Mouse (Mus musculus) embryonic facial prominence, embryonic 10.5 days (tissue): ENCODE data around the gene Bcar3. TPM values are rescaled to one million over a fixed set of nuclear protein-coding genes. Genes with fewer than 3 reads are reported as not detected.

Experiments
- DNase-seq: peaks from one replicate; pipeline ENCODE4 v3.0.0-alpha.2; 2017; ENCODE audit warnings: low spot score
- H3K27ac ChIP-seq: fragments of 300-500 bp; sonication (generic); replicated peaks from 2 replicates; pipeline ENCODE4 v1.5.1; 2016; ENCODE audit warnings: mild to moderate bottlenecking
- H3K27me3 ChIP-seq: fragments of 300-500 bp; sonication (generic); replicated peaks from 2 replicates; pipeline ENCODE4 v1.6.1; 2016; ENCODE audit warnings: low read depth, mild to moderate bottlenecking; ENCODE audit not compliant: poor library complexity, severe bottlenecking
- H3K36me3 ChIP-seq: fragments of 300-500 bp; sonication (generic); replicated peaks from 2 replicates; pipeline ENCODE4 v1.6.1; 2016; ENCODE audit warnings: mild to moderate bottlenecking, moderate library complexity
- H3K4me1 ChIP-seq: fragments of 300-500 bp; sonication (generic); 2 replicates; pipeline ENCODE4 v1.6.1; 2016
- H3K4me3 ChIP-seq: fragments of 300-500 bp; sonication (generic); 2 replicates; pipeline ENCODE4 v1.5.1; 2016; ENCODE audit warnings: mild to moderate bottlenecking, moderate library complexity
- H3K9me3 ChIP-seq: fragments of 300-500 bp; sonication (generic); 2 replicates; pipeline ENCODE4 v1.6.1; 2016; ENCODE audit warnings: mild to moderate bottlenecking
- WGBS: fragments of 180-500 bp; shearing (Covaris S2); methylation state at CpG from one replicate; pipeline ENCODE4 v1.1.7; 2016; 5-methylcytosine and 5-hydroxymethylcytosine counted together
- polyA plus RNA-seq: library from polyadenylated mRNA; unstranded; fragments of >200 nt; fragmentation: Nextera tagmentation; extraction: Ambion mirVana; gene quantifications from 2 replicates; pipeline ENCODE4 v1.2.1, GENCODE M21; 2016

The Bcar3 gene
- polyA plus RNA-seq, 1 experiment from 2014 or later: 10.1 TPM

DNA sequence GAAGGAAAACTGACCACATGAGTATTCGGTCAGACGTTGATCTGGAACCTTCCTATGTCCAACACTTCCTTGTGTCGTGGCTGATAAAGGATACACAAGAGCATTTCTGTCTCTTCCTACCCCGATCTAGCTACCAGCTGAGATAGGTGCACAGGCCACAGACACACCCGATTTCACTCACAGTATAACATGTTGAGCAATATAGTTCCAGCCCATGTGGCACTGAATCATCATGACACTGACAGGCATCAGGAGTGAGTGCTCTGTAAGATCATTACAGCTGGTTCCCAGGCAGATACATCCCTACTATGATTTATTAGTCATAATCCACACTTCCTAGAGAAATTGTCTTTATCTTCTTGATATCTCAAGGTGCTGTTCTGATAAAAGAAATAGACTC, 54.7 kb downstream of the Bcar3 start:
- Histone ChIP-seq H3K27me3 (no peaks in the 10 kb centered on the region), H3K36me3 (no peaks in the 10 kb centered on the region), H3K4me1 (no peaks in the 10 kb centered on the region), H3K27ac (no peak overlapping the region), H3K4me3 (no peak overlapping the region), H3K9me3 (no peaks in the 10 kb centered on the region)
- WGBS: 90% methylated on average over 5 of the region's 5 CpGs
- DNase-seq: no peak

DNA sequence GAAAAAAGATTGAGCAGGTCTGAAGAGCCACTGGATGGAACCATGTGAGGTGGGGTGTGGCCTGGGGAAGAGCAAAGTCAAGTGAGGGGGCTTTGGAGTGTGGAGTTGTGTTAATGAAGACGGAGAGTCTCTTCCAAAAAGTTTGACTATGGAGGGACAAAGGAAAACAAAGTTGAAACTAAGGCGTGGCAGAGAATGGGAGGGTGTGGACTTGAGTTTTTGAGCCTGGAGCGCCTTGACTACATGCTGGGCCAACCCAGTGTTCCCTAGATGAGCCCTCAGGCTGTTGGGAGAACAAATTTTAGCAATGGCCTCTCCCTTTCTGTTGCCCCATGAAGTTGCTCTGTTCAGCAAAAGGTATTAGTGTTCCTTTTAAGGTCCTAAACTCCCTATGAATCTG, 58.9 kb downstream of the Bcar3 start:
- 85% methylated on average over 3 of the region's 3 CpGs for WGBS
- no peak for DNase-seq
- H3K4me3 ChIP-seq: no peak overlapping the region
- no peaks in the 10 kb centered on the region for H3K9me3 ChIP-seq
- no peak overlapping the region for H3K27ac ChIP-seq
- no peaks in the 10 kb centered on the region; the same call in 1 of the 2 replicates for H3K27me3 ChIP-seq
- H3K36me3 ChIP-seq: no peaks in the 10 kb centered on the region
- no peaks in the 10 kb centered on the region for H3K4me1 ChIP-seq

DNA sequence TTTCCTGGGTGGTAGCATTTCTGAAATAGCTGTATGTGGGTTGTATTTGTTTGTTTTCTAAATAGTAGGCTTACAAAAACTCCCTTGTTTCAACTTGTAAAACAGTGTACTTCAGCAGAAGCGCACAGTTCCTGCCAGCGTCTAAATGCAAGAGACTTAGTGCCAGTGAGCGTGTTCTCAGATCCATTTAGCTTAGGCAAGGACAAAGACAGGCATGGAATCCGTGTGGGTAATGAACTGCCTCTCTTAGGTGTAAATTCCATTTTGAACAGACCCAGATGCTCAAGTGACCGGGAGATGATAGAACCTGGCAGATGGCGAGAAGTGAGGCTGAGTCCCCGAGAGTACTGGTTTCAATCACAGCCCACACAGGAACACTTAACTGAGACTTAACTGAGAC, 65.5 kb downstream of the Bcar3 start:
- no peaks in the 10 kb centered on the region for H3K9me3 ChIP-seq
- H3K36me3 ChIP-seq: no peaks in the 10 kb centered on the region
- DNase-seq: no peak
- H3K27me3 ChIP-seq: no peaks in the 10 kb centered on the region; the same call in none of the 2 replicates
- H3K4me1 ChIP-seq: peaks cover 34% of the 10 kb centered on the region
- H3K27ac ChIP-seq: no peak overlapping the region
- WGBS: 64% methylated on average over 7 of the region's 7 CpGs
- no peak overlapping the region for H3K4me3 ChIP-seq

DNA sequence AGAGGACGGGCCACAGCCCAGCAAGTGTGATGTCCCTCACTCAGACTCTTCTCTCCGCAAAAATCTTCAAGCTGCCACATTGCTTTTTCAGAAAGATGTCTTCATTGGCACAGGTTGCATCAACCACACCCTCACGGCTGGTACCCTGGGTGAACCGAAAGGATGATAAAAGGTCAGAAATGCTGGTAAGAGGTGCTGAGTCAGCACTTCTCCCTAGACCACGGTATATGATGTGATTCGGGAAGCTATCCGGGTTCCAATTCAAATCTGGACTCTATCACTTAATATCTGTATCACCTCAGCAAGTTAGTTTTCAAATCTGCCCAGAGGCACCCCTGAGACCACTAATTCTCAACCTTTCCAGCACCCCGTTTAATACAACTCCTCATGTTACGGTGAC, 66.0 kb downstream of the Bcar3 start:
- Histone ChIP-seq H3K27ac (no peak overlapping the region), H3K27me3 (no peaks in the 10 kb centered on the region; the same call in none of the 2 replicates)
- WGBS: 90% methylated on average over 9 of the region's 9 CpGs

DNA sequence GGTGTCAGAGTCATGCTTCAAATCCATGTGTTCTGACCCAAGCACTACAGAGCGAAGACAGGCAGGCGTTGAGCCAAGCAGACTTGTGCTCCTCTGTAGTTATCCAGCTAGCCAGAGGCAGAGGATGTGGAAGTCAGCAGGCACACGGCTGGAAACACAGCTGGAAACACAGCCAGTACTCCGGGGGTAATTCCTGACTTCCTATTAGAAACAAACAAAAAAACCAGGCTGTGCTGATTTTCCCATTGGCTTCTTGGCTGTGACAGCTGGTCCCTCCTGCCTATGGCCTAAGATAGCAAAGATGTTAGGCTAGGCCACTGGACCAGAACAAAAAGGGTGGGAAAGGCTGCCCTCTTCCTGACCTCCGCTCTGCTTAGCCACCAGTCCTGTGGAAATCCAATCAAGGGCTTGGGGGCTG, 66.8 kb downstream of the Bcar3 start:
- no peaks in the 10 kb centered on the region; the same call in 1 of the 2 replicates for H3K27me3 ChIP-seq
- H3K27ac ChIP-seq: peak overlapping the region; percentile 74
- no peaks in the 10 kb centered on the region for H3K9me3 ChIP-seq
- peak; percentile 63 for DNase-seq
- WGBS: 24% methylated on average over 5 of the region's 5 CpGs
- no peaks in the 10 kb centered on the region for H3K36me3 ChIP-seq
- H3K4me3 ChIP-seq: no peak overlapping the region
- H3K4me1 ChIP-seq: peaks cover 46% of the 10 kb centered on the region

More for the DNA sequence above, 66.0 kb downstream of the Bcar3 start:
- H3K36me3 ChIP-seq: no peaks in the 10 kb centered on the region
- DNase-seq: no peak
- no peaks in the 10 kb centered on the region for H3K9me3 ChIP-seq
- H3K4me3 ChIP-seq: no peak overlapping the region
- H3K4me1 ChIP-seq: peaks cover 39% of the 10 kb centered on the region

DNA sequence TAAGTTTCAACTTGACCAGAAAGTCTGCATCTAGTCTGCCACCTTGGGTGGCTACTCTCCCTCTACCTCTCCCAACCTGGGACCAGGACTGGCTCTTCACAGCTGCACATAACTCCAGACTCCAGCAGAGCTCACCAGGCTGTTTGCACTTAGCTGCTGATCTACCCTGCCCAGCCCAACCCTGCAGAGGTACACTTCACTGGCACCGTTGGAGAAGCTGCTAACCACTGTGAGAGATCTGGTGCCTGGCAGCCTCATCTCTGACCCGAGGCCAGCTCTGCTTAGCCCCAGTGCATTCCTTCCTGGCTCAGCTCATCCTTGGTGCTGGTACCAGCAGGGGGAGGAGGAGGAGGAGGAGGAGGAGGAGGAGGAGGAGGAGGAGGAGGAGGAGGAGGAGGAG, 68.8 kb downstream of the Bcar3 start:
- Histone ChIP-seq H3K4me3 (no peak overlapping the region), H3K4me1 (peaks cover 46% of the 10 kb centered on the region), H3K27me3 (no peaks in the 10 kb centered on the region; the same call in 1 of the 2 replicates), H3K27ac (no peak overlapping the region), H3K36me3 (no peaks in the 10 kb centered on the region), H3K9me3 (no peaks in the 10 kb centered on the region)
- WGBS: 66% methylated on average over 2 of the region's 2 CpGs
- no peak for DNase-seq

DNA sequence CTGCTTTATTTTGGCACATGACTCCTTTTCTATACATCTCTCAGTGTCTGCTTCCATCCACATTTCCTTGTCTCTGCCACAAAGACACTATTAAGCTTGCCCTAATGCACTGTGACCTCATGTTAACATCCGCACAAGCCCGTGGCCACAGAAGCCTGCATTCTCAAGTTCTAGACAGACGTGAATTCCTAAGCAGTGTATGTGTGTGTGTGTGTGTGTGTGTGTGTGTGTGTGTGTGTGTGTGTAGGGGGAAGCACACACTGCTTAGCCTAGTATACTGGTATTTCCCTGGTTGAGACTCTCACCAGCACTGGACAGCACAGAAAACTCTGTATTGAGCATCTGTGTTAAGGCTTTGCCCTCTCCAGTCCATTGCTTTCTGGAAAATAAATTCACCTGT, 70.6 kb downstream of the Bcar3 start:
- Histone ChIP-seq H3K36me3 (no peaks in the 10 kb centered on the region), H3K4me3 (no peak overlapping the region), H3K4me1 (peaks cover 44% of the 10 kb centered on the region), H3K9me3 (no peaks in the 10 kb centered on the region), H3K27me3 (no peaks in the 10 kb centered on the region), H3K27ac (no peak overlapping the region)
- WGBS: 17% methylated on average over 3 of the region's 3 CpGs
- DNase-seq: peak; percentile 45

DNA sequence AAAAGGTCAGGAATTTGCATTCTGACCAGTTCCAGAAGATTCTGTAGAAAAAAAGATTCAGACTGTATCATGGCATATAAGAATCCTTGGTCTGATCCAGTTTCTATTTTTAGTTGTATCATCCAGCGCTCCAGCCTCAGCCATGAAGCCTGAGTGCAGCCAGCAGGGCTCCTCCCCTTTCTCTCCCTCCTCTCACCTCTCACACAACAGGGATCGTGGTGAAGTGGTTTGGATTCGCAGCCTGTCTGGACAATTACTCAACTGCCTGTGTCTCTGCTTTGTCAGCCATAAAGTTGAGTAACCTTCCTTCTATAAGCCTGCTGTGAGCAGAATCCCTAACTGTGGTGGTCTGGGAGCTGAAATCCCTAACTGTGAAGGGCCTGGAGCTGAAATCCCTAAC, 71.4 kb downstream of the Bcar3 start:
- Histone ChIP-seq H3K36me3 (no peaks in the 10 kb centered on the region), H3K27ac (peak overlapping the region; percentile 67), H3K9me3 (no peaks in the 10 kb centered on the region), H3K27me3 (no peaks in the 10 kb centered on the region), H3K4me3 (no peak overlapping the region), H3K4me1 (peaks cover 37% of the 10 kb centered on the region)
- DNase-seq: no peak
- WGBS: 8% methylated on average over 3 of the region's 3 CpGs

DNA sequence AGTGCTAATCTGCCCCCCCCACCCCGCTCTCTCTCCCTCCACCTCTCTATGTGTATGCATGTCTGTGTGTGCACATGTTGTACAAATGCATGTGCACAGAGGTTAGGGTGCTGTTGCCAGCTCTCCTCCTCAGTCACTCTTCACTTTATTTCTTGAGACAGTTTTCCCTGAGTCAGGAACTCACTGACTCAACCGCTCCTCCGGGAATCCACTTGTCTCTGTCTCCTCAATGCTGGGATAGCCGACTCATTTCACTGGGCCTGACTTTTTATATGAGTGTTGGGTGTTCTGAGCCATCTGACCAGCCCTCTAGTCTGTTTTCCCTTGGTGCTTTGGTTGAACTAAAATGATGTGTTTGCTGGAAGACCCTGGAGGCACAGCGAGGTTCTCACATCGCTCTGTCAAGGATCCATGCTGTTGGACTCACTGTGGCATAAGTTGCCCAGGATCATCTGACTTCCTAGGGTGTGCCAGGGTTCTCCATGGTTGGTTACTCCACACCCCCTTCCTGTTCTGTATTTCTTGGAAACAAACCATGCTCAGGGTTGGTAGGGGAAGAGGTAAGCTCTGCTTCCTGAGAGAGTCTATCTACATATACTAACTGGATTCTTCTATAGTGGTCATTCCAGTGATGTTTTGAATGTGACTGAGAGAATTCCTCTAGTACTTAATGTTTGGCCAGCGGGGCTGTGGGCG, 77.9 kb downstream of the Bcar3 start:
- Histone ChIP-seq H3K27me3 (0 out of 2 replicates have a peak, but pooled peaks cover 5% of the 10 kb centered on the region), H3K36me3 (no peaks in the 10 kb centered on the region), H3K9me3 (no peaks in the 10 kb centered on the region), H3K4me3 (no peak overlapping the region), H3K4me1 (peaks cover 20% of the 10 kb centered on the region), H3K27ac (no peak overlapping the region)
- DNase-seq: no peak
- WGBS: 92% methylated on average over 8 of the region's 8 CpGs

DNA sequence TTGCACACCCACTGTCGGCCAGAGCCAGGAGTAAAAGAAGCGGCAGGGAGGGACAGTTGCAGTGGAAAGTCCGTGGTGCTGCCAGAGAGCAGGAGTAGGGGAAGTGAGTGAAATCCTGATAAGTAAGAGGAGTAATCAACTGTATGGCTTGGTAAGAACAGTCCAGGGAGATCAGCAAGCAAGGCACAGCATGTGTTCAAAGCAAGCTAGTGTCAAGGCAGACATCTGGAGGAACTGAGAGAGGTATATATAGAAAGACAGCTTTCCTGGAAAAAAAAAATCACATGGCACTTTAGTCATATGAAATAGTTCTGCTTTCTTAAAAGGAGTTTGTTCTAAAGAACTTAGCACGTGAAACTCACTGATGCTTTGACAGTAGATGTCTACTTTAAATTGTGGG, 78.7 kb downstream of the Bcar3 start:
- Histone ChIP-seq H3K36me3 (no peaks in the 10 kb centered on the region), H3K4me3 (no peak overlapping the region), H3K27ac (no peak overlapping the region), H3K4me1 (peaks cover 28% of the 10 kb centered on the region), H3K27me3 (0 out of 2 replicates have a peak, but pooled peaks cover 5% of the 10 kb centered on the region), H3K9me3 (no peaks in the 10 kb centered on the region)
- 75% methylated on average over 4 of the region's 4 CpGs for WGBS
- no peak for DNase-seq

DNA sequence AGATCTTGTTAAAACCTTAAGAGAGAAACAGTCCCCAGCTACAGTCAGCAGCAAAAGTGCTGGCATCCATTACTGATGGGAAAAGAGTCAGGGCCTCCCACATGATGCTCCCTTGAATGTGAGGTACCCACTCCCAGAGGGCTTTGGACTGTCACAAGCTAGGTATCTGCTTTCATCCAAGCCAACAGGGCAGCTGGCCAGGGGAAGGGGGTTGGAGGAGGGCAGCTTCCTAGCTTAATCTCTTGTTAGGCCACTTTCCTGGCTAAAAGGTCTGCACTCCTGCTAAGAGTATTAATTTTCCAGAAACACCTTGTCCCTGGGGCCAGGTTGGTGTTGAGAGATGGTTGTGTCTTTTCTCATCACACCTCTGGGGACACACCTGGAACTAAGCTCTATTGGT, 82.1 kb downstream of the Bcar3 start:
- Histone ChIP-seq H3K4me3 (no peak overlapping the region), H3K27ac (peak overlapping the region; percentile 78)

DNA sequence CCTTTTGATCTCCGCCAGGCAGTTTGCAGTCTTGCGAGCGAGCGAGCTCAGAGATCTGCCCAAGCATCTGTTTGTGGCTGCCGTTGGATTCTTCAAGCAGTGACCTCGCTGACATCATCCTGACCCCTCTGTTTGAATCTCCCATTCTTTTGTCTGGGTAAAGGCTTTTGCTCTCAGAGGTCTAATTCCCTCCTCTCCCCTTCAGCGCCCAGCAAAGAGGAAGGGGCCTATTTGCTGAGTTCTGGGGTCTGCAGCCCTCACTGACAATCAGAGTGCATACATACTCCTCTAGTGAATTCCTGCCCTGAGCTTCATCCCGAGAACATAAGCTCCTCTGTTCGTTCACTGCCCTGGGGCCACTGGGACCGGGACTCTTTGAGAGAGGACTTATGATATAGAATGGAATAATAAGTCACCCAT, 82.5 kb downstream of the Bcar3 start:
- 9% methylated on average over 10 of the region's 10 CpGs for WGBS
- DNase-seq: peak; percentile 68
- peaks cover 41% of the 10 kb centered on the region for H3K4me1 ChIP-seq
- H3K9me3 ChIP-seq: no peaks in the 10 kb centered on the region
- H3K27me3 ChIP-seq: 0 out of 2 replicates have a peak, but pooled peaks cover 5% of the 10 kb centered on the region
- peak overlapping the region; percentile 78 for H3K27ac ChIP-seq
- H3K4me3 ChIP-seq: no peak overlapping the region
- no peaks in the 10 kb centered on the region for H3K36me3 ChIP-seq

More for the DNA sequence above, 82.1 kb downstream of the Bcar3 start:
- H3K4me1 ChIP-seq: peaks cover 41% of the 10 kb centered on the region
- no peaks in the 10 kb centered on the region for H3K9me3 ChIP-seq
- H3K36me3 ChIP-seq: no peaks in the 10 kb centered on the region
- H3K27me3 ChIP-seq: 0 out of 2 replicates have a peak, but pooled peaks cover 5% of the 10 kb centered on the region
- no peak for DNase-seq

DNA sequence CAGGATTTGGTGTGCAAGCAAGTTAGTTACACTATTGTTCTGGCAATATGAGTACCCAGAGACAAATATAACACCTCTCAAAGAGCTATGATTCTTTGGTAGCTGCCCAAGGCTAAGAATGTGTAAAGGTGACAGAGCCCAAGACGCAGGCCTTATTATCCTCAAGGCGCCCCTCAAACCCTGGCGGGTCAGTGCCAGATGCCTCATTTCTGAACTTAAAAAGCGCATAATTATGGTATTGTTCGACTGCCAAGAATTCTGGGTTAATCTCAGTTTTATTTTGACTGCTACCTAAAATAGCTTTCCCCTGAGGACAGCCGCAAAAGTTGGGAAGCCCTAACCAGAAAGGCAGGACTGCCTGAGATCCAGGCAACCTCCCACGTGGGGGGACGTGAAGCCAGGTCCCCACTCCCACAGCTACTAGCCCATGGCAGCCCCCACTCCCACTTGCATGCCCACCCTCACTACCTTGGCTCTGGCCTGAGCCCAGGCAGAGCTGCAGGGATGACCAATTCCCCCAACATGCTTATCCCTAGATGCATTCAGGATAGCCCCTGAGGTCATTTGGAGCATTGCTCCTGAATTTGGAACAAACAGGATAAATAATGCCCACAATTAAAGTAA, 83.0 kb downstream of the Bcar3 start:
- Histone ChIP-seq H3K4me1 (peaks cover 41% of the 10 kb centered on the region), H3K27me3 (0 out of 2 replicates have a peak, but pooled peaks cover 5% of the 10 kb centered on the region), H3K36me3 (no peaks in the 10 kb centered on the region), H3K27ac (peak overlapping the region; percentile 78), H3K9me3 (no peaks in the 10 kb centered on the region), H3K4me3 (no peak overlapping the region)
- 44% methylated on average over 8 of the region's 8 CpGs for WGBS
- DNase-seq: no peak
